Mouse (Mus musculus) liver, embryonic 11.5 days (tissue): ENCODE measurements at regions not wholly inside any gene's neighbourhood (a gene's known extent, or its start where the extent isn't known, plus 50 kb on each side); places are given as distances from the start of the nearest gene placed in this dataset.

Experiments used
- ATAC-seq: fragments of 200-750 bp; cut with Nextera tagmentation; replicated peaks from 2 replicates; pipeline ENCODE4 v1.8.0; 2017; ENCODE audit warnings: moderate number of reproducible peaks, mild to moderate bottlenecking, moderate TSS enrichment, moderate library complexity; ENCODE audit not compliant: low FRiP score
- DNase-seq: peaks from one replicate; pipeline ENCODE4 v3.0.0-alpha.2; 2017; ENCODE audit warnings: low spot score
- H3K27ac ChIP-seq: fragments of 300-500 bp; sonication (generic); 2 replicates; pipeline ENCODE4 v1.5.1; 2014; ENCODE audit warnings: mild to moderate bottlenecking, low read depth, low read length, control low read depth
- H3K27me3 ChIP-seq: fragments of 300-500 bp; sonication (generic); replicated peaks from 2 replicates; pipeline ENCODE4 v1.6.1; 2014; ENCODE audit warnings: low read length, mixed read lengths; ENCODE audit not compliant: control insufficient read depth, insufficient read depth
- H3K36me3 ChIP-seq: fragments of 300-500 bp; sonication (generic); 2 replicates; pipeline ENCODE4 v1.6.1; 2014; ENCODE audit warnings: mild to moderate bottlenecking, low read length, moderate library complexity, mixed read lengths; ENCODE audit not compliant: control insufficient read depth, insufficient read depth
- H3K4me1 ChIP-seq: fragments of 300-500 bp; sonication (generic); replicated peaks from 2 replicates; pipeline ENCODE4 v1.6.1; 2014; ENCODE audit warnings: low read length, mixed read lengths; ENCODE audit not compliant: control insufficient read depth, insufficient read depth
- H3K4me2 ChIP-seq: fragments of 300-500 bp; sonication (generic); 2 replicates; pipeline ENCODE4 v1.6.1; 2014; ENCODE audit warnings: mild to moderate bottlenecking, control low read depth, moderate library complexity
- H3K4me3 ChIP-seq: fragments of 300-500 bp; sonication (generic); 2 replicates; pipeline ENCODE4 v1.5.1; 2014; ENCODE audit warnings: low read depth, low read length, control low read depth
- H3K9ac ChIP-seq: fragments of 300-500 bp; sonication (generic); 2 replicates; pipeline ENCODE4 v1.6.1; 2014; ENCODE audit warnings: low read depth, low read length, control low read depth
- H3K9me3 ChIP-seq: fragments of 300-500 bp; sonication (generic); 2 replicates; pipeline ENCODE4 v1.6.1; 2016; ENCODE audit warnings: low read length, inconsistent platforms, mixed read lengths; ENCODE audit not compliant: control insufficient read depth
- WGBS: fragments of 180-500 bp; shearing (Covaris S2); extraction: QIAGEN DNeasy Blood & Tissue Kit; methylation state at CpG from one replicate; pipeline ENCODE4 v1.1.7; 2014; 5-methylcytosine and 5-hydroxymethylcytosine counted together

- H3K4me3 ChIP-seq: no peak overlapping the region
- 38% methylated on average over 7 of the region's 7 CpGs for WGBS
- H3K27ac ChIP-seq: no peak overlapping the region
- peak; percentile 41; the same call in 1 of the 2 replicates for ATAC-seq
- H3K9ac ChIP-seq: no peak overlapping the region
- no peak for DNase-seq
- H3K9me3 ChIP-seq: no peaks in the 10 kb centered on the region
- H3K36me3 ChIP-seq: no peaks in the 10 kb centered on the region
- H3K4me2 ChIP-seq: no peak overlapping the region
- H3K4me1 ChIP-seq: no peaks in the 10 kb centered on the region
- no peaks in the 10 kb centered on the region for H3K27me3 ChIP-seq
Measured at GRCm38 (mm10) chr5:119332621-119333020, 337.8 kb upstream of the Tbx3 start.

GRCm38 (mm10) chr5:119335211-119335610 is 335.3 kb upstream of the Tbx3 start:
- no peaks in the 10 kb centered on the region for H3K36me3 ChIP-seq
- H3K9me3 ChIP-seq: no peaks in the 10 kb centered on the region
- no peak overlapping the region for H3K27ac ChIP-seq
- no peak overlapping the region for H3K4me2 ChIP-seq
- WGBS: 84% methylated on average over 2 of the region's 2 CpGs
- no peak overlapping the region for H3K4me3 ChIP-seq
- DNase-seq (no peak), ATAC-seq (no peak)
- no peaks in the 10 kb centered on the region for H3K4me1 ChIP-seq
- no peak overlapping the region for H3K9ac ChIP-seq
- H3K27me3 ChIP-seq: no peaks in the 10 kb centered on the region

- no peak for ATAC-seq
- no peaks in the 10 kb centered on the region for H3K36me3 ChIP-seq
Measured at GRCm38 (mm10) chr5:119335979-119336378, 334.5 kb upstream of the Tbx3 start.

GRCm38 (mm10) chr5:119337739-119338138 is 332.7 kb upstream of the Tbx3 start:
- 69% methylated on average over 4 of the region's 4 CpGs for WGBS
- peak; percentile 56 for ATAC-seq
- peak; percentile 66 for DNase-seq

More at GRCm38 (mm10) chr5:119335979-119336378, 334.5 kb upstream of the Tbx3 start:
- Histone ChIP-seq H3K27me3 (no peaks in the 10 kb centered on the region), H3K9ac (no peak overlapping the region), H3K4me3 (no peak overlapping the region), H3K4me1 (no peaks in the 10 kb centered on the region), H3K27ac (no peak overlapping the region), H3K9me3 (no peaks in the 10 kb centered on the region), H3K4me2 (no peak overlapping the region)
- no peak for DNase-seq
- WGBS: 41% methylated on average over 6 of the region's 6 CpGs

GRCm38 (mm10) chr5:119338711-119339110 is 331.8 kb upstream of the Tbx3 start:
- Histone ChIP-seq H3K9me3 (no peaks in the 10 kb centered on the region), H3K27me3 (no peaks in the 10 kb centered on the region), H3K36me3 (no peaks in the 10 kb centered on the region), H3K4me1 (no peaks in the 10 kb centered on the region), H3K4me3 (no peak overlapping the region), H3K4me2 (no peak overlapping the region), H3K27ac (no peak overlapping the region), H3K9ac (no peak overlapping the region)
- ATAC-seq (no peak), DNase-seq (no peak)
- WGBS: 84% methylated on average over 6 of the region's 6 CpGs

More at GRCm38 (mm10) chr5:119337739-119338138, 332.7 kb upstream of the Tbx3 start:
- no peaks in the 10 kb centered on the region for H3K9me3 ChIP-seq
- H3K4me1 ChIP-seq: no peaks in the 10 kb centered on the region
- no peak overlapping the region for H3K4me3 ChIP-seq
- no peak overlapping the region for H3K27ac ChIP-seq
- no peak overlapping the region for H3K9ac ChIP-seq
- H3K4me2 ChIP-seq: no peak overlapping the region
- no peaks in the 10 kb centered on the region for H3K36me3 ChIP-seq
- no peaks in the 10 kb centered on the region for H3K27me3 ChIP-seq

- no peaks in the 10 kb centered on the region for H3K36me3 ChIP-seq
- DNase-seq (no peak), ATAC-seq (no peak)
- no peaks in the 10 kb centered on the region for H3K27me3 ChIP-seq
- H3K4me1 ChIP-seq: no peaks in the 10 kb centered on the region
- no peak overlapping the region for H3K4me3 ChIP-seq
- H3K9me3 ChIP-seq: no peaks in the 10 kb centered on the region
- H3K9ac ChIP-seq: no peak overlapping the region
- 50% methylated on average over 4 of the region's 4 CpGs for WGBS
- no peak overlapping the region for H3K4me2 ChIP-seq
- no peak overlapping the region for H3K27ac ChIP-seq
Measured at GRCm38 (mm10) chr5:119348303-119348702, 322.2 kb upstream of the Tbx3 start.

- 54% methylated on average over 6 of the region's 6 CpGs for WGBS
- Histone ChIP-seq H3K4me3 (no peak overlapping the region), H3K9ac (no peak overlapping the region), H3K9me3 (no peaks in the 10 kb centered on the region), H3K4me1 (no peaks in the 10 kb centered on the region), H3K36me3 (no peaks in the 10 kb centered on the region), H3K27me3 (no peaks in the 10 kb centered on the region), H3K27ac (no peak overlapping the region), H3K4me2 (no peak overlapping the region)
- ATAC-seq (no peak), DNase-seq (no peak)
Measured at GRCm38 (mm10) chr5:119349395-119349794, 321.1 kb upstream of the Tbx3 start.

GRCm38 (mm10) chr5:119350325-119350915 is 320.0 kb upstream of the Tbx3 start:
- ATAC-seq (no peak), DNase-seq (no peak)
- no peak overlapping the region for H3K4me2 ChIP-seq
- 51% methylated on average over 8 of the region's 8 CpGs for WGBS
- no peaks in the 10 kb centered on the region for H3K36me3 ChIP-seq
- no peaks in the 10 kb centered on the region for H3K27me3 ChIP-seq
- no peak overlapping the region for H3K9ac ChIP-seq
- no peak overlapping the region for H3K4me3 ChIP-seq
- no peaks in the 10 kb centered on the region for H3K9me3 ChIP-seq
- H3K4me1 ChIP-seq: no peaks in the 10 kb centered on the region
- no peak overlapping the region for H3K27ac ChIP-seq

- Histone ChIP-seq H3K9me3 (no peaks in the 10 kb centered on the region), H3K9ac (no peak overlapping the region), H3K36me3 (no peaks in the 10 kb centered on the region), H3K4me3 (no peak overlapping the region), H3K27me3 (no peaks in the 10 kb centered on the region), H3K4me2 (no peak overlapping the region), H3K4me1 (no peaks in the 10 kb centered on the region), H3K27ac (no peak overlapping the region)
- DNase-seq (no peak), ATAC-seq (no peak)
- WGBS: 90% methylated on average over 10 of the region's 10 CpGs
Measured at GRCm38 (mm10) chr5:119355471-119355870, 315.0 kb upstream of the Tbx3 start.
